Mouse (Mus musculus) CH12.LX (cell line): Measurements from ENCODE around the gene Wnk1. TPM values are rescaled to one million over a fixed set of nuclear protein-coding genes. Genes with fewer than 3 reads are reported as not detected.

Experiments used
- DNase-seq: peaks from one replicate; pipeline ENCODE4 v3.0.0-alpha.2; 2013; ENCODE audit errors: extremely low read depth
- H3K27ac ChIP-seq: 2 replicates; pipeline ENCODE4 v1.5.1; 2012; ENCODE audit warnings: low read depth, mild to moderate bottlenecking, control low read depth, moderate library complexity; ENCODE audit not compliant: insufficient read depth
- H3K27me3 ChIP-seq: replicated peaks from 2 replicates; pipeline ENCODE3; 2012; ENCODE audit warnings: inconsistent platforms
- H3K36me3 ChIP-seq, 2 experiments: replicated peaks in 1 of 2; 2 replicates each; pipeline versions ENCODE3 to v1.6.1; 2012; ENCODE audit warnings: inconsistent platforms in 1 of 2, low read length in 1 of 2, mild to moderate bottlenecking in 1 of 2, mixed read lengths in 1 of 2, moderate library complexity in 1 of 2; ENCODE audit not compliant: control insufficient read depth in 1 of 2, insufficient read depth in 1 of 2
- H3K4me1 ChIP-seq, 2 experiments: 2 replicates each; pipeline ENCODE4 v1.6.1; 2012; ENCODE audit warnings: inconsistent platforms in 1 of 2, moderate library complexity in 1 of 2; ENCODE audit not compliant: insufficient read depth in 2 of 2, control insufficient read depth in 1 of 2
- H3K4me2 ChIP-seq: 2 replicates; pipeline ENCODE4 v1.6.1; 2012; ENCODE audit warnings: low read depth, mild to moderate bottlenecking, control low read depth; ENCODE audit not compliant: poor library complexity, insufficient read depth, severe bottlenecking
- H3K4me3 ChIP-seq, 3 experiments: fragments of 150-350 bp in 1 of 3; sonication (generic) in 1 of 3; replicated peaks in 1 of 3; 2 replicates each; pipeline versions ENCODE3 to v1.5.1; 2011 to 2012; ENCODE audit warnings: low read depth in 2 of 3, low read length in 2 of 3, mild to moderate bottlenecking in 2 of 3, moderate library complexity in 2 of 3, control low read depth in 1 of 3, improper control_type of control experiment in 1 of 3, inconsistent platforms in 1 of 3, mixed read lengths in 1 of 3; ENCODE audit not compliant: poor library complexity in 1 of 3
- H3K79me2 ChIP-seq: replicated peaks from 2 replicates; pipeline ENCODE4 v1.6.1; 2012; ENCODE audit warnings: mild to moderate bottlenecking, moderate library complexity; ENCODE audit not compliant: control insufficient read depth, poor library complexity, insufficient read depth, severe bottlenecking; ENCODE audit errors: extremely low read depth
- H3K9ac ChIP-seq: 2 replicates; pipeline ENCODE4 v1.6.1; 2012; ENCODE audit warnings: low read depth, mild to moderate bottlenecking, control low read depth, moderate library complexity; ENCODE audit not compliant: insufficient read depth
- H3K9me3 ChIP-seq: replicated peaks from 2 replicates; pipeline ENCODE3; 2012; ENCODE audit warnings: low read length, inconsistent platforms, mixed read lengths
- BHLHE40 ChIP-seq: IDR thresholded peaks from 2 replicates; pipeline ENCODE4 v1.6.1; 2011; ENCODE audit warnings: mild to moderate bottlenecking, low read depth, low read length, improper control_type of control experiment
- CHD1 ChIP-seq: IDR thresholded peaks from 2 replicates; pipeline ENCODE4 v1.6.1; 2012; ENCODE audit warnings: low read depth, low read length, improper control_type of control experiment, inconsistent platforms
- CHD2 ChIP-seq: IDR thresholded peaks from 2 replicates; pipeline ENCODE4 v1.6.1; 2011; ENCODE audit warnings: low read length, improper control_type of control experiment
- CTCF ChIP-seq, 2 experiments: IDR thresholded peaks in 1 of 2; conservative IDR thresholded peaks in 1 of 2; 2 replicates each; pipeline ENCODE4 v1.5.1; 2011 to 2012; ENCODE audit warnings: low read depth in 2 of 2, low read length in 2 of 2, improper control_type of control experiment in 1 of 2, inconsistent platforms in 1 of 2, mild to moderate bottlenecking in 1 of 2, moderate library complexity in 1 of 2
- E2F4 ChIP-seq: IDR thresholded peaks from 2 replicates; pipeline ENCODE4 v1.6.1; 2011; ENCODE audit warnings: low read depth, low read length, improper control_type of control experiment; ENCODE audit not compliant: insufficient replicate concordance
- ELF1 ChIP-seq: IDR thresholded peaks from 2 replicates; pipeline ENCODE4 v1.6.1; 2014; ENCODE audit warnings: low read depth, mild to moderate bottlenecking, inconsistent platforms, low read length, improper control_type of control experiment
- EP300 ChIP-seq: IDR thresholded peaks from 2 replicates; pipeline ENCODE4 v1.6.1; 2011; ENCODE audit warnings: low read length, improper control_type of control experiment
- ETS1 ChIP-seq: conservative IDR thresholded peaks from 2 replicates; pipeline ENCODE4 v1.6.1; 2012; ENCODE audit warnings: low read depth, mild to moderate bottlenecking, inconsistent platforms, low read length, improper control_type of control experiment, moderate library complexity
- GABPA ChIP-seq: IDR thresholded peaks from 2 replicates; pipeline ENCODE4 v1.6.1; 2012; ENCODE audit warnings: low read depth, low read length, improper control_type of control experiment, inconsistent platforms; ENCODE audit not compliant: insufficient replicate concordance
- HCFC1 ChIP-seq: IDR thresholded peaks from 2 replicates; pipeline ENCODE4 v1.6.1; 2012; ENCODE audit warnings: low read depth, mild to moderate bottlenecking, inconsistent platforms, low read length, improper control_type of control experiment
- IRF4 ChIP-seq: IDR thresholded peaks from 2 replicates; pipeline ENCODE4 v1.6.1; 2014; ENCODE audit warnings: low read depth, mild to moderate bottlenecking, inconsistent platforms, low read length, improper control_type of control experiment
- JUN ChIP-seq: IDR thresholded peaks from 2 replicates; pipeline ENCODE4 v1.6.1; 2011; ENCODE audit warnings: low read depth, mild to moderate bottlenecking, low read length, improper control_type of control experiment, moderate library complexity; ENCODE audit not compliant: insufficient read depth
- JUND ChIP-seq: conservative IDR thresholded peaks from 2 replicates; pipeline ENCODE4 v1.6.1; 2011; ENCODE audit warnings: low read depth, low read length, improper control_type of control experiment
- KAT2A ChIP-seq: IDR thresholded peaks from 2 replicates; pipeline ENCODE4 v1.6.1; 2012; ENCODE audit warnings: low read length, improper control_type of control experiment, inconsistent platforms; ENCODE audit not compliant: insufficient replicate concordance
- MAFK ChIP-seq: IDR thresholded peaks from 2 replicates; pipeline ENCODE4 v1.6.1; 2011; ENCODE audit warnings: low read length, improper control_type of control experiment; ENCODE audit not compliant: insufficient replicate concordance
- MAX ChIP-seq: IDR thresholded peaks from 2 replicates; pipeline ENCODE4 v1.6.1; 2011; ENCODE audit warnings: low read length, improper control_type of control experiment
- MAZ ChIP-seq: IDR thresholded peaks from 2 replicates; pipeline ENCODE4 v1.6.1; 2012; ENCODE audit warnings: low read depth, mild to moderate bottlenecking, inconsistent platforms, low read length, improper control_type of control experiment, moderate library complexity
- MEF2A ChIP-seq: IDR thresholded peaks from 2 replicates; pipeline ENCODE4 v1.6.1; 2014; ENCODE audit warnings: low read depth, mild to moderate bottlenecking, inconsistent platforms, low read length, improper control_type of control experiment, borderline replicate concordance
- MXI1 ChIP-seq: IDR thresholded peaks from 2 replicates; pipeline ENCODE4 v1.6.1; 2011; ENCODE audit warnings: mild to moderate bottlenecking, low read depth, low read length, improper control_type of control experiment
- MYC ChIP-seq: IDR thresholded peaks from 2 replicates; pipeline ENCODE4 v1.6.1; 2011; ENCODE audit warnings: low read depth, mild to moderate bottlenecking, improper control_type of control experiment, low read length
- NELFE ChIP-seq: IDR thresholded peaks from 2 replicates; pipeline ENCODE4 v1.6.1; 2011; ENCODE audit warnings: low read depth, low read length, improper control_type of control experiment
- NRF1 ChIP-seq: IDR thresholded peaks from 2 replicates; pipeline ENCODE4 v1.6.1; 2014; ENCODE audit warnings: low read depth, mild to moderate bottlenecking, inconsistent platforms, low read length, improper control_type of control experiment, moderate library complexity
- PAX5 ChIP-seq: IDR thresholded peaks from 2 replicates; pipeline ENCODE4 v1.6.1; 2012; ENCODE audit warnings: low read length, inconsistent platforms, mixed read lengths
- POLR2A ChIP-seq: IDR thresholded peaks from 2 replicates; pipeline ENCODE4 v1.6.1; 2011; ENCODE audit warnings: low read depth, mild to moderate bottlenecking, improper control_type of control experiment, low read length
- POLR2AphosphoS2 ChIP-seq: IDR thresholded peaks from 2 replicates; pipeline ENCODE4 v1.6.1; 2011; ENCODE audit warnings: low read depth, low read length, improper control_type of control experiment
- RAD21 ChIP-seq: IDR thresholded peaks from 2 replicates; pipeline ENCODE4 v1.6.1; 2011; ENCODE audit warnings: low read depth, mild to moderate bottlenecking, low read length, improper control_type of control experiment, moderate library complexity
- RCOR1 ChIP-seq: conservative IDR thresholded peaks from 2 replicates; pipeline ENCODE4 v1.6.1; 2012; ENCODE audit warnings: low read depth, mild to moderate bottlenecking, inconsistent platforms, low read length, improper control_type of control experiment
- SIN3A ChIP-seq: IDR thresholded peaks from 2 replicates; pipeline ENCODE4 v1.6.1; 2012; ENCODE audit warnings: low read length, improper control_type of control experiment, inconsistent platforms
- SMC3 ChIP-seq: IDR thresholded peaks from 2 replicates; pipeline ENCODE4 v1.6.1; 2011; ENCODE audit warnings: low read depth, low read length, improper control_type of control experiment
- TBP ChIP-seq: conservative IDR thresholded peaks from 2 replicates; pipeline ENCODE4 v1.6.1; 2011; ENCODE audit warnings: low read depth, low read length, improper control_type of control experiment
- TCF12 ChIP-seq: IDR thresholded peaks from 2 replicates; pipeline ENCODE4 v1.6.1; 2014; ENCODE audit warnings: low read depth, mild to moderate bottlenecking, inconsistent platforms, low read length, improper control_type of control experiment
- UBTF ChIP-seq: IDR thresholded peaks from 2 replicates; pipeline ENCODE4 v1.6.1; 2012; ENCODE audit warnings: low read depth, mild to moderate bottlenecking, inconsistent platforms, low read length, improper control_type of control experiment, moderate library complexity
- USF1 ChIP-seq: IDR thresholded peaks from 2 replicates; pipeline ENCODE4 v1.6.1; 2014; ENCODE audit warnings: low read depth, mild to moderate bottlenecking, inconsistent platforms, low read length, improper control_type of control experiment
- USF2 ChIP-seq: conservative IDR thresholded peaks from 2 replicates; pipeline ENCODE4 v1.6.1; 2011; ENCODE audit warnings: low read depth, low read length, improper control_type of control experiment
- ZC3H11A ChIP-seq: IDR thresholded peaks from 2 replicates; pipeline ENCODE4 v1.6.1; 2012; ENCODE audit warnings: low read depth, mild to moderate bottlenecking, inconsistent platforms, low read length, improper control_type of control experiment
- ZKSCAN1 ChIP-seq: IDR thresholded peaks from 2 replicates; pipeline ENCODE4 v1.6.1; 2012; ENCODE audit warnings: low read depth, inconsistent platforms, low read length, improper control_type of control experiment, borderline replicate concordance
- ZMIZ1 ChIP-seq: IDR thresholded peaks from 2 replicates; pipeline ENCODE4 v1.6.1; 2012; ENCODE audit warnings: low read depth, mild to moderate bottlenecking, inconsistent platforms, low read length, improper control_type of control experiment
- ZNF384 ChIP-seq: IDR thresholded peaks from 2 replicates; pipeline ENCODE4 v1.6.1; 2012; ENCODE audit warnings: low read depth, low read length, improper control_type of control experiment, inconsistent platforms
- dilution Hi-C: fragments of 300-500 bp; cut with MboI; formaldehyde crosslinking; loops from 2 replicates; pipeline ENCODE4 v1.14.3; 2020; ENCODE audit warnings: low sequenced_read_pairs; ENCODE audit not compliant: extremely low pct_unique_long_range_greater_than_20kb, extremely low pct_ligation_motif_present
- in situ Hi-C: fragments of 300-500 bp; cut with MboI; formaldehyde crosslinking; loops from 3 replicates; pipeline ENCODE4 v1.14.3; 2019; ENCODE audit warnings: low sequenced_read_pairs, low pct_ligation_motif_present, low pct_unique_long_range_greater_than_20kb, mixed read lengths
- polyA plus RNA-seq: library from polyadenylated mRNA; unstranded; fragments of >175 nt; gene quantifications from 2 replicates; pipeline ENCODE4 v1.2.1, GENCODE M21; 2012; ENCODE audit warnings: low read depth; ENCODE audit not compliant: insufficient read length
- total RNA-seq, 2 experiments: library from RNA; depleted of rRNA; stranded (reverse); fragments of 300-350 nt in 1 of 2; fragments of >200 nt in 1 of 2; gene quantifications; 2 replicates each; pipeline ENCODE4 v1.2.3; 2012 to 2014

Wnk1 gene
- total and polyA plus RNA-seq, 3 experiments = 97.2 to 216 (median 125) TPM

- dilution Hi-C loops = no loop called here
- H3K9ac ChIP-seq = peak overlapping the region; percentile 60
- in situ Hi-C loops = no loop called here
Measured at GRCm38 (mm10) chr6:120083442-120083841, 45.0 kb upstream of the Wnk1 start.

GRCm38 (mm10) chr6:120082951-120083411 lies 44.5 kb upstream of the Wnk1 start:
- Histone ChIP-seq H3K4me1 (peaks cover 28 to 58% of the 10 kb centered on the region in 2 experiments), H3K27ac (peak overlapping the region; percentile 98), H3K36me3 (no peaks in the 10 kb centered on the region), H3K9ac (peak overlapping the region; percentile 60), H3K4me2 (peak overlapping the region; percentile 85), H3K79me2 (no peaks in the 10 kb centered on the region), H3K9me3 (no peaks in the 10 kb centered on the region), H3K4me3 (no peak overlapping the region), H3K27me3 (no peaks in the 10 kb centered on the region)
- in situ Hi-C loops (no loop called here), dilution Hi-C loops (no loop called here)
- peak; percentile 93 for DNase-seq
- TF ChIP-seq ETS1 (peak; percentile 93), RCOR1 (peak; percentile 67; the same call in 1 of the 2 replicates), CHD1 (peak; percentile 60; the same call in 1 of the 2 replicates), KAT2A (no peak), TBP (peak; percentile 76; the same call in 1 of the 2 replicates), USF1 (peak; percentile 94), MAZ (no peak), CHD2 (peak; percentile 70; the same call in 1 of the 2 replicates), HCFC1 (0 out of 2 replicates have a peak, but pooled peaks have one; percentile 34), ZKSCAN1 (no peak), POLR2A (peak; percentile 19; the same call in 1 of the 2 replicates), PAX5 (no peak), BHLHE40 (peak; percentile 97), NELFE (no peak), MAFK (no peak), JUN (peak; percentile 96), USF2 (peak; percentile 97)

More at GRCm38 (mm10) chr6:120083442-120083841, 45.0 kb upstream of the Wnk1 start:
- TF ChIP-seq ETS1 = no peak
- TF ChIP-seq ELF1 = peak; percentile 7; the same call in 1 of the 2 replicates
- TF ChIP-seq USF2 = no peak
- TF ChIP-seq TCF12 = no peak
- TF ChIP-seq ZMIZ1 = 0 out of 2 replicates have a peak, but pooled peaks have one; percentile 36
- 0 out of 2 replicates have a peak, but pooled peaks have one; percentile 19 for TF ChIP-seq MAX
- TF ChIP-seq TBP = no peak
- TF ChIP-seq RAD21 = no peak; the same call in 1 of the 2 replicates
- TF ChIP-seq POLR2A = no peak; the same call in 1 of the 2 replicates
- TF ChIP-seq MEF2A = 0 out of 2 replicates have a peak, but pooled peaks have one; percentile 40
- TF ChIP-seq MAFK = no peak
- TF ChIP-seq UBTF = no peak
- peak; percentile 13; the same call in 1 of the 2 replicates for TF ChIP-seq IRF4
- TF ChIP-seq MYC = no peak; the same call in 1 of the 2 replicates
- 0 out of 2 replicates have a peak, but pooled peaks have one; percentile 2 for TF ChIP-seq SIN3A
- TF ChIP-seq POLR2AphosphoS2 = no peak
- TF ChIP-seq ZKSCAN1 = no peak
- TF ChIP-seq JUND = no peak; the same call in 1 of the 2 replicates
- TF ChIP-seq SMC3 = no peak
- no peak for TF ChIP-seq GABPA
- TF ChIP-seq CTCF (conservative IDR thresholded peaks at IDR 0.05 in 1 of 2, IDR thresholded peaks at IDR 0.05 in 1 of 2; ENCODE audit: low read depth in 2 of 2, low read length in 2 of 2) = no peak
- no peak; the same call in 1 of the 2 replicates for TF ChIP-seq NELFE
- TF ChIP-seq JUN = no peak
- TF ChIP-seq E2F4 = no peak
- no peak for TF ChIP-seq BHLHE40
- TF ChIP-seq MXI1 = no peak; the same call in 1 of the 2 replicates
- TF ChIP-seq NRF1 = no peak
- TF ChIP-seq CHD2 = peak; percentile 7; the same call in 1 of the 2 replicates
- no peak for TF ChIP-seq HCFC1
- TF ChIP-seq KAT2A = no peak
- TF ChIP-seq RCOR1 = no peak
- no peak for TF ChIP-seq ZC3H11A
- no peak; the same call in 1 of the 2 replicates for TF ChIP-seq CHD1
- TF ChIP-seq USF1 = no peak
- TF ChIP-seq EP300 = no peak
- peak; percentile 42; the same call in 1 of the 2 replicates for TF ChIP-seq ZNF384
- TF ChIP-seq PAX5 = no peak
- no peak for TF ChIP-seq MAZ
- H3K4me3 ChIP-seq = no peak overlapping the region
- H3K36me3 ChIP-seq = no peaks in the 10 kb centered on the region
- DNase-seq = peak; percentile 79
- H3K9me3 ChIP-seq = no peaks in the 10 kb centered on the region
- H3K79me2 ChIP-seq = no peaks in the 10 kb centered on the region
- peak overlapping the region; percentile 98 for H3K27ac ChIP-seq
- H3K4me2 ChIP-seq = peak overlapping the region; percentile 85
- H3K4me1 ChIP-seq = peaks cover 28 to 58% of the 10 kb centered on the region in 2 experiments
- no peaks in the 10 kb centered on the region for H3K27me3 ChIP-seq
